Mouse (Mus musculus): ENCODE data around the gene Zdhhc7. TPM values are rescaled to one million over a fixed set of nuclear protein-coding genes. Genes with fewer than 3 reads are reported as not detected.

Gene Zdhhc7
- 34.5 and 38.4 TPM in 2 replicates for polyA plus RNA-seq (2016; fragmentation: Nextera tagmentation; extraction: Ambion mirVana)

GRCm38 (mm10) chr8:120101068-120101972, at the start of gene Zdhhc7:
TSS of gene Zdhhc7 (minus strand) at chr8:120101482.
- H3K36me3 ChIP-seq = peaks cover 10% of the 10 kb centered on the region; the same call in 1 of the 2 replicates
- no peaks in the 10 kb centered on the region for H3K9me3 ChIP-seq (replicated peaks)
- peak within 1 kb of the TSS; percentile 99 for H3K4me3 ChIP-seq
- under 1% methylated on average over 85 of the region's 88 CpGs for WGBS
- no peaks in the 10 kb centered on the region for H3K27me3 ChIP-seq (ENCODE audit: low read depth, poor library complexity, severe bottlenecking)
- DNase-seq (ENCODE audit: low spot score) = peak; percentile 82
- H3K27ac ChIP-seq (replicated peaks) = peak within 1 kb of the TSS; percentile 90
- peaks cover 44% of the 10 kb centered on the region for H3K4me1 ChIP-seq

GRCm38 (mm10) chr8:120150028-120150427, 48.7 kb upstream of the Zdhhc7 start:
- H3K36me3 ChIP-seq = peaks cover 12% of the 10 kb centered on the region; the same call in 1 of the 2 replicates
- H3K4me1 ChIP-seq = peaks cover 29% of the 10 kb centered on the region
- 87% methylated on average over 12 of the region's 12 CpGs for WGBS
- H3K9me3 ChIP-seq (replicated peaks) = no peaks in the 10 kb centered on the region
- no peak for DNase-seq (ENCODE audit: low spot score)
- H3K27ac ChIP-seq (replicated peaks) = no peak overlapping the region
- peaks cover 4% of the 10 kb centered on the region; the same call in 1 of the 2 replicates for H3K27me3 ChIP-seq (ENCODE audit: low read depth, poor library complexity, severe bottlenecking)
- no peak overlapping the region for H3K4me3 ChIP-seq

- DNase-seq (ENCODE audit: low spot score) = no peak
- Histone ChIP-seq H3K4me3 (no peak overlapping the region), H3K27ac (replicated peaks) (no peak overlapping the region), H3K9me3 (replicated peaks) (no peaks in the 10 kb centered on the region), H3K27me3 (ENCODE audit: low read depth, poor library complexity, severe bottlenecking) (no peaks in the 10 kb centered on the region), H3K4me1 (peaks cover 34% of the 10 kb centered on the region), H3K36me3 (0 out of 2 replicates have a peak, but pooled peaks cover 5% of the 10 kb centered on the region)
- 73% methylated on average over 1 of the region's 1 CpGs for WGBS
These were observed 44.8 kb upstream of the Zdhhc7 start for GRCm38 (mm10) chr8:120146051-120146450.

GRCm38 (mm10) chr8:120144652-120145301, 43.5 kb upstream of the Zdhhc7 start:
- Histone ChIP-seq H3K36me3 (0 out of 2 replicates have a peak, but pooled peaks cover 5% of the 10 kb centered on the region), H3K27ac (replicated peaks) (peak overlapping the region; percentile 75), H3K4me1 (peaks cover 33% of the 10 kb centered on the region), H3K9me3 (replicated peaks) (no peaks in the 10 kb centered on the region), H3K27me3 (ENCODE audit: low read depth, poor library complexity, severe bottlenecking) (no peaks in the 10 kb centered on the region), H3K4me3 (no peak overlapping the region)
- no peak for DNase-seq (ENCODE audit: low spot score)
- WGBS = 66% methylated on average over 12 of the region's 12 CpGs

- Histone ChIP-seq H3K4me3 (no peak overlapping the region), H3K4me1 (peaks cover 33% of the 10 kb centered on the region), H3K9me3 (replicated peaks) (no peaks in the 10 kb centered on the region), H3K27ac (replicated peaks) (peak overlapping the region; percentile 75), H3K36me3 (0 out of 2 replicates have a peak, but pooled peaks cover 5% of the 10 kb centered on the region), H3K27me3 (ENCODE audit: low read depth, poor library complexity, severe bottlenecking) (no peaks in the 10 kb centered on the region)
- DNase-seq (ENCODE audit: low spot score) = no peak
- WGBS = 71% methylated on average over 15 of the region's 15 CpGs
These were observed 42.8 kb upstream of the Zdhhc7 start for GRCm38 (mm10) chr8:120143911-120144651.

GRCm38 (mm10) chr8:120140769-120141168, 39.5 kb upstream of the Zdhhc7 start:
- Histone ChIP-seq H3K36me3 (no peaks in the 10 kb centered on the region), H3K4me3 (no peak overlapping the region), H3K27ac (replicated peaks) (peak overlapping the region; percentile 52; the same call in 1 of the 2 replicates), H3K4me1 (peaks cover 43% of the 10 kb centered on the region), H3K27me3 (ENCODE audit: low read depth, poor library complexity, severe bottlenecking) (no peaks in the 10 kb centered on the region), H3K9me3 (replicated peaks) (no peaks in the 10 kb centered on the region)
- no peak for DNase-seq (ENCODE audit: low spot score)
- WGBS = 86% methylated on average over 3 of the region's 3 CpGs

GRCm38 (mm10) chr8:120138958-120139357, 37.7 kb upstream of the Zdhhc7 start:
- Histone ChIP-seq H3K27me3 (ENCODE audit: low read depth, poor library complexity, severe bottlenecking) (no peaks in the 10 kb centered on the region), H3K4me1 (peaks cover 30% of the 10 kb centered on the region), H3K27ac (replicated peaks) (no peak overlapping the region), H3K9me3 (replicated peaks) (no peaks in the 10 kb centered on the region), H3K36me3 (no peaks in the 10 kb centered on the region), H3K4me3 (no peak overlapping the region)
- WGBS = 91% methylated on average over 2 of the region's 2 CpGs
- no peak for DNase-seq (ENCODE audit: low spot score)

GRCm38 (mm10) chr8:120136618-120137017, 35.3 kb upstream of the Zdhhc7 start:
- Histone ChIP-seq H3K27ac (replicated peaks) (0 out of 2 replicates have a peak overlapping the region, but pooled peaks have one; percentile 33), H3K4me3 (no peak overlapping the region), H3K4me1 (peaks cover 23% of the 10 kb centered on the region), H3K27me3 (ENCODE audit: low read depth, poor library complexity, severe bottlenecking) (0 out of 2 replicates have a peak, but pooled peaks cover under 1% of the 10 kb centered on the region), H3K36me3 (no peaks in the 10 kb centered on the region), H3K9me3 (replicated peaks) (no peaks in the 10 kb centered on the region)
- 64% methylated on average over 7 of the region's 7 CpGs for WGBS
- no peak for DNase-seq (ENCODE audit: low spot score)

GRCm38 (mm10) chr8:120135687-120136086, 34.4 kb upstream of the Zdhhc7 start:
- Histone ChIP-seq H3K36me3 (no peaks in the 10 kb centered on the region), H3K27me3 (ENCODE audit: low read depth, poor library complexity, severe bottlenecking) (0 out of 2 replicates have a peak, but pooled peaks cover 8% of the 10 kb centered on the region), H3K4me3 (no peak overlapping the region), H3K4me1 (peaks cover 23% of the 10 kb centered on the region), H3K27ac (replicated peaks) (no peak overlapping the region), H3K9me3 (replicated peaks) (no peaks in the 10 kb centered on the region)
- no peak for DNase-seq (ENCODE audit: low spot score)
- WGBS = 91% methylated on average over 7 of the region's 7 CpGs

GRCm38 (mm10) chr8:120133169-120133568, 31.9 kb upstream of the Zdhhc7 start:
- Histone ChIP-seq H3K27me3 (ENCODE audit: low read depth, poor library complexity, severe bottlenecking) (0 out of 2 replicates have a peak, but pooled peaks cover 10% of the 10 kb centered on the region), H3K27ac (replicated peaks) (no peak overlapping the region), H3K4me3 (no peak overlapping the region), H3K36me3 (no peaks in the 10 kb centered on the region), H3K4me1 (peaks cover 43% of the 10 kb centered on the region), H3K9me3 (replicated peaks) (no peaks in the 10 kb centered on the region)
- WGBS = 91% methylated on average over 7 of the region's 7 CpGs
- no peak for DNase-seq (ENCODE audit: low spot score)

- H3K4me3 ChIP-seq = no peak overlapping the region
- H3K36me3 ChIP-seq = no peaks in the 10 kb centered on the region
- no peak for DNase-seq (ENCODE audit: low spot score)
- H3K27me3 ChIP-seq (ENCODE audit: low read depth, poor library complexity, severe bottlenecking) = peaks cover 15% of the 10 kb centered on the region; the same call in 1 of the 2 replicates
- H3K9me3 ChIP-seq (replicated peaks) = no peaks in the 10 kb centered on the region
- H3K27ac ChIP-seq (replicated peaks) = peak overlapping the region; percentile 19; the same call in 1 of the 2 replicates
- H3K4me1 ChIP-seq = peaks cover 52% of the 10 kb centered on the region
- 87% methylated on average over 8 of the region's 8 CpGs for WGBS
These were observed 29.9 kb upstream of the Zdhhc7 start for GRCm38 (mm10) chr8:120131158-120131557.

- no peaks in the 10 kb centered on the region for H3K9me3 ChIP-seq (replicated peaks)
- peak; percentile 37 for DNase-seq (ENCODE audit: low spot score)
- peaks cover 15% of the 10 kb centered on the region; the same call in 1 of the 2 replicates for H3K27me3 ChIP-seq (ENCODE audit: low read depth, poor library complexity, severe bottlenecking)
- H3K4me1 ChIP-seq = peaks cover 66% of the 10 kb centered on the region
- H3K4me3 ChIP-seq = no peak overlapping the region
- H3K27ac ChIP-seq (replicated peaks) = peak overlapping the region; percentile 59
- no peaks in the 10 kb centered on the region for H3K36me3 ChIP-seq
- WGBS = 51% methylated on average over 4 of the region's 4 CpGs
These were observed 28.3 kb upstream of the Zdhhc7 start for GRCm38 (mm10) chr8:120129547-120129946.

Measured in midbrain, embryonic 10.5 days (tissue).